Mouse (Mus musculus) CD4-positive, CD25-positive, alpha-beta regulatory T cell, adult 2 months (primary cell): ENCODE results near the gene Fam102b.

Experiments used
- DNase-seq: peaks from one replicate; pipeline ENCODE4 v3.0.0-alpha.2; 2012; ENCODE audit warnings: low read depth, low spot score

Gene Fam102b

DNA sequence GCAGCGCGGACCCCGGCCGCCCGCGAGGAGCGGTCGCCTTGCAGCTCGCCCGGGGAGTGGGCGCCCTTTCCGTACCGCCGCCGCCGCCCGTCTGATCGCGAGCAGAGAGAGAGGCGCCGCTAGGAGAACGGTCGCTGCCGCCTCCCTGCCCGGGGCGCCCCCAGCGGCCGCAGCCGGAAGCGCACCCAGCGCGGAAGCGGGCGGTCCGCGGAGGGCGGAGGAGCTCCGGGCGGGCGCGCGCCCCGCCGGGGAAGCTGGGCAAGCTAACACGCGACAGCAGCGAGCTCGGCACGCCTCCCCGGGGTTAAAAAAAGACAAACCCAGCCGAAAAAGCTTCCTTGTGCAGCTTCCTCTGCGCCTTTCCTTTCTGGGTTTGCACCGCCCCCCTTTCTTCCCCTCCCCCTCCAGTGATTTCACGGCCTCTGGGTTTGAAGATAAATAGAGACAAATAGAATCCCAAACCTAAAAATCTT is at the start of gene Fam102b:
Fam102b (minus strand) TSS at position 93 of the 473 bp plus-strand sequence.
- DNase-seq = peak; percentile 96

DNA sequence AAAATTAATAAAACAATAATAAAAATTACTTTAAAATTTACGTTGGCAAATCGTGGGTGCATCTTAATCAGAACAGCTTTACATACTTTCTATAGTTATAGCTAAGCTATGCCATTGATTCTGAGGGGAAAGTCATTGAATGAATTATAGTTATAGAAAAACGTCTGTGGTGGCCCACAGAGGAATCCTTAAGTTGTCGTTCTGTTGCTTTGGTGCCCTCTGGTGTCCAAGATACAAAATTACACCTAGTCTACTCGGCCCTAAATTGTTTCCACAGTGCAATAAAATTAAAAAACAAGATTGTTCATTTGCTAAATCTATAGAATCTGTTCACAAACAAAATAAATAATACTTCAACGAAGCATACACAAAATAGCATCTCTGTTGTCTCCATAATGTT is 35.6 kb upstream of the Fam102b start:
- peak; percentile 87 for DNase-seq

DNA sequence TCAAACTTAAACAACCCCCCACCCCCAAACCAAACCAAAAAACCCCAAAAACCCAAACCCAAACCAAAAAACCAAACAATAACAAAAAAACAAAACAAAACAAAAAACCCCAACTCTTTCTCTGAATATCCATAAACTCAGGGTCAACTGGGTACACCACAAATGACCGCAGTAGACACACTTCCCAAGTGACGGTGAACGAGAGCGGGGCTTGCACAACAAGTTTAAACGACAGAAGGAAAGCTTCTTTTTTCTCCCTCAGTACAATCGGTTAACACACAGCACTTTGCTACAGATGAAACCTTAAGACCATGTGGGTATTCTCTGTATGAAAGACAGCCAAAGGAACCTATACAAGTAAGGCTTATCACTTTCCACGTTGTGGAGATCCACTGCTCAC is 35.0 kb upstream of the Fam102b start:
- DNase-seq = no peak

DNA sequence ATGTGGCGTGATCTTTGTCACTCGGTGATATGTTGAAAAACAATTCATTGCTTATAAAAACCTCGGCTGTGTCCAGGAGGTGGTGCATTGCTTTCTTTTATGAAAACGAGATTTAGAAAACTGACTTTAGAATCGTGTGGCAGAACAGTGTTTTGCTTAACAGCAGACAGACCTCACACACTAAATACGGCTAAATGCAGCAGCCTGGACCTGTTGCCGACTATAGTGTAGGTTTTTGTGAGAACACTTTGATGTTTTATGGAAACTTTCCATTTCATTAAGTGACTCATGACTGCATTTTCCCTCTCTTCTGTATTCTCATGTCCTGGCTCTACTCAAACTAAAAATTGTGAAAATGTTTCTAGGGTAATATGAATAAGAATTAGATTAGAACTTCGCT is 32.5 kb upstream of the Fam102b start:
- DNase-seq = no peak

DNA sequence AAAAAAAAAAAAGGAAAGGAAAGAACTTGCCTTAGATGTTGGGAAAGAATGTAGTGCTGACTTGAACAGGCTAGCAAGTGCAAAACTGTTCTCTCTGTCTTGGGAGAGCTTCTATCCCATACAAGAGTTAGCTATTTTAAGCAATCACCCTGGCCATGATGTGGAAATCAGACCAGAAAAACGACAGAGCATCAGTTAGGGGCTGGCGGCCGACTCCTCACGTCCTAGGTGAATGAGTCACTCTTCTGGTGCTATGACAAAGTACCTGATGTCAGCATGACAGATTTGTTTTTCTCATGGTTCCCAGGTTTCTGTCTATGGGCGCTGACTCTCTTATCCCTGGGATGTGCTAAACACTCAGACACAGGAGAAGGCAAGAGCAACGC is 24.5 kb upstream of the Fam102b start:
- DNase-seq = no peak

DNA sequence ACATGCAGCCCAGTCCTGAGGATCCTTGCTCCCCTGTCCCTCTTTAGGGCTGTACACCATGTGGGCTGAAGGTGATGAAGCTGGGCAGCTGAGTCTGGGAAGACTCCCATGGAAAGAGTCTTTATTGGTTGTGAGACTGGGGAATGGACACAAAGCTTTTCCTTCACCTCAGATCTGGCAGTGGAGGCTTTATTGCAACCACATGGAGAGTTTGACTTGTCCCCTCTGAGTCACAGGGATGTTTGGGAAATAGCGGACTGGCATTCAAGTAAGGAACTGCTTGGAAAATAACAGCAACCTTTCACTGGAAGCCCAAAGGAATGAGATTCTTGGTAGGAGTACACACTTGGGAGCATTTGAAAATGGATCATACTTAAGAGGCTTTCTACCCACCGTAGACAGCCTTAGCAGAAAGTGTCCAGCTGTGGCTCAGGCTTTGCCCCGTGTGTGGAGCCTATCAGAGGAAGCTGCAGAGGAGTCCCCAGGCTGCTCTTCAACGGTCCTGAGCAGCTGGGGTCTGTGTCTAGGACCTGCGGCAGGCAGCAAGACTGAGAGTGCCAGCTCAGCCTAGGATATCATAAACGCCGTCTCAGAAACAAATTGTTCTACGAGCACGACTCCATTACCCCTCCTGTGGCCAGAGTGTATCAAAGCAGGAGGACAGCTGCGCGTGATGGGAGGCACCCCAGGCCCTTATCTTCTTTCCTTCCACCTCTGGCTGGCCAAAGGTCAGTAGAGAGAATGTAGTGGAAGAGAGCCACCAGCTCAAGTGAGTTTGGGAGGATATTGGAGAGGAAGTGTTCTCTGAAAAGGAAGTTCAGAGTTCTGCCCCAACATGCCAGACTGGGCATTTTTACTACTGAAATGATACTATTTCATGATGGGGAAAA is 23.9 kb upstream of the Fam102b start:
- DNase-seq = peak; percentile 26

DNA sequence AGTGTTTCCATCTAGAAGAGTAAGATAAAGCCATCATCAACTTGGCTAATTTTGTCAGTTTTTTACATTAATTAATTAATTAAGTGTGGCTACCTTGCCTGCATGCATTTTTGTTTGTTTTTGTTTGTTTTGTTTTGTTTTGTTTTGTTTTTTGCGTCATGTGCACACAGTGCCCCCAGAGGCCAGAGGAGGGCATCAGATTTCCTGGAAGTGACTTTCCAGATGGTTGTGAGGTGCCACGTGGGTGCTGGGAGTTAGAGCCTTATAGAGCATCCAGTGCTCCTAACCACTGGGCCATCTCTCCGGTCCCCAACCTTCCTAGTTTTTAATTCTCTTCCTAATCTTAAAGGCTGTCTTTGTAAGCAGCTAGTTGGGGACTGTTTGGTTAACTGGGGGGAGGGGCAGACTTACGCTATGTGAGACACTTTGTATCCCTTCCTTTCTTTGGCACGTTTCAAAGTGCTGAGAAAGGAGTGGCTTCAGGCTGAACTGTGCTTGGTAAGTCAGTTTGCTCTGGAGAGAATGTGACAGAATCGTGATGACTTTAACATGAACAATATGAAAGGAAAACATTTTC is 20.4 kb upstream of the Fam102b start:
- peak; percentile 18 for DNase-seq

DNA sequence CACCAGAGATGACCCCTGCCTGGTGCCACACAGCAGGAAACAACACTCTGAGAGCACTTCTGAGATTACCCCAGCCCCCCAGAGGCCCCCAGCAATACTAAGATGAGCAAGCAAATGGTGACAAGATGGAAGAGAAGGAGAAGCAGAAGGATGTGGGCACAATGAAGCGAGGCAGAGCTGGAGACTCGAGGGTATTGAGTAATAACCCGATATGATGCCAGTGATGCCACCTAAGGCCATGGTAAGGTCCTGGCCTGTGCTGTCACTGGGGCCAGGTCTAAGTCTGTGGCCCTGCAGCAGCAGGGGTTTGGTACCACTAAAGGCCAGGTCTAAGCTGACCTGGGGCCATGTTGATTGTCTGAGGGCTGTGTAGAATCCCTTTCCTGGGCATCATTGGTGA is 19.0 kb upstream of the Fam102b start:
- DNase-seq = no peak

DNA sequence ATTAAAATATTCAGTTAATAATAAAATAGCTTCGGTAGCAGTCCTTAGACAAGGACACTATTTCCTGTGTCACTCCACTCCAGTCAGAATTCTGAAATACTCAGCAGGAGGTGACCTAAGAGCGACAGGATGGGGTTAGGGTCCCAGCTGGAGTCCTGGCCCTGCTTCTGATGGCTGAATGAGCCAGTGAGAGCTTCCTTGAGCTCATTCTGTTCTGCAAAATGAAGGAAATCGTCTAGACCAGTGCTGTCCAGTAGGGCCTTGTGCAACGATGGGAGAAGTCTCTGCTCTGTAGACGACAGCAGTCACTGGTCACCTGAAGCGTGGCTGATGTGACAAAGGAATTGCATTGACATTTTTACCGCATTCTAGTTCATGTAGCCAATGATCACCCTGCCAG is 16.0 kb upstream of the Fam102b start:
- DNase-seq = no peak

DNA sequence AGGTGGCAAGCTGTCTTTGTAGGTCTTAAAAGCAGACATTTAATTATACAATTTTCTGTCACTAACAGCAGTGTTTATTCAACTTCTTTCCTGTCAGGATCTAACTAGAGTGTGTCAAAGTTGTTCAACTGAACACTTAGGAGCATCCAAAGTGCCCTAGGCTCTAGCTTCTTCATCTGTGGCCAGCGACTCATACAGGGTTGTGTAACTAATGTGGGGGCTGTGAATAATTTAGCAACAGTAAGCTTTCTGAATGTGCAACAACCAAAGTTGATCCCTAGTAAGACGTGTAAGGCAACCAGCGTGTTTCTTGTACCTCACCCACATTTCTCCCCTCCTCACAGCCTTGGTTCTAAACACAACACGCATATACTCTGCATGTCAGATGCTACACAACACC is 13.5 kb upstream of the Fam102b start:
- DNase-seq = no peak

DNA sequence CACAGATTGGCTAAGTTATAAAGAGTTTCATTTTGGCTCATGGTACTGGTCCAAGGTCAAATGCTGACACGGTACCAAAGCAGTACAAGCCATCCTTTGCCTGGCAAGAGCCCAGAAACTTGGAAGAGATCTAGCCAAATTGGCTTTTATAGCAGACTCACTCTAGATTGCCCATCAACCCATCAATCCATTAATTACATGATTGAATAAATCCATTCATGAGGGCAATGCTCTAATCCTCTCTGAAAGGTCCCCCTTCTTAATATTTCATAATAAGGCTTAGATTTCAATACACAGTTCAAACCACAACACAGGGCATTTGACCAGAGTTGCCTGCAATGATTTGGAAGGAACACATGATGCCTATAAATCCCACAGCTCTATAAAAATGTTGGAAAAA is 7.0 kb upstream of the Fam102b start:
- no peak for DNase-seq

DNA sequence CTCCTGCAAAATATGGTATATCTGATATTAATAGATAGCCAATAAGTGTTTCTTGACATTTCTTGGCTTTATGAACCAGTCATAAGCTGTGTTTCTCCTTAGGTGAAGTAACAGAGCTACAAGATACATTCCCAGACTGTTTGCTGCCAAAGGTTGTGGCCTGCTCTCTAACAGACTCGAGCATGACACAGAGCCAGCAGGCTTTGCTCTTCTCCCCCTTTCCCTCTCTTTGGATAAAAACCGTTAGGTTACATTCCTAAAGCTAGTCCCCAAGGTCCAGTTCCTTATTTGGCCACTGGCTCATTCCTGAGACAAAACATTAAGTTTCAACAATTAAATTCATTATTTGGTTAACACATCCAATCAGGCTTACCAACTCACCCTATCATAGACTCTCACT is 4.9 kb upstream of the Fam102b start:
- no peak for DNase-seq

DNA sequence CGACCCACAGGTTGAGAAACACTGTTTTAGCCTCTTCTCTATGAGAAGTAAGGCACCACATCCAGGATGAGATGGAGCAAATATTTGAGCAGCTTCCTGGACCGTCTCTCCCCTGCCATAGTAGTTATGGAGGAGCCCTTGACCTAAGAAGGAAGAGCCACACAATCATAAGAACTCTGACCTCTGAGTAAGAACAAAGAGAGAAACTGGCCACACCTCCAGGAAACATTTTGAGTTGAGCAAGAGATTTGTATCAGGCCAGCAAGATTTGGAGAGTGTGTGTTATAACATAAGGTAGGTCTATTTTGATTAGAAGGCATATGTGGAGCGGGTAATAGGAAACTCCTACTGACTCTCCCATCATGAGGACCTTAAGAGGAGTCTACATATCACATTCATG is 4.2 kb upstream of the Fam102b start:
- DNase-seq = no peak

DNA sequence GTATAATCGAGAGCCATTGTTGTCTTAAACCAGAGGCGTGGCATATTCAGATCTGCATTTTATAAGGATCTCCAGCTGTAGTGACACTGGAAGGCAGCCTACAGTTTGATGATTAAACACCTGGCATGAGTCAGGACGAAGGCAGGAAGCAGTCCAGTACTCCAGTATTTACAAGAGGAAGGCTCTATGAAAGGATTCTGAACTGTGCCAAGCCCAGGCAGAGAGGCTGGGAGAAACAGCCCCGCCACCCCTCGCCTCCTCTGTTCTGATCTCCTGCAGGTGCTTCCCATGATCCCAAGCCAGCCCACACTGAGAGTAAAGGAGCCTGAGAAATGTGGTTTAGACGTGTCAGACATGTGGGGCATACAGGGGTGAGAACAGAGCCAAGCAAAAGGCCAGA is 3.4 kb upstream of the Fam102b start:
- DNase-seq = no peak

DNA sequence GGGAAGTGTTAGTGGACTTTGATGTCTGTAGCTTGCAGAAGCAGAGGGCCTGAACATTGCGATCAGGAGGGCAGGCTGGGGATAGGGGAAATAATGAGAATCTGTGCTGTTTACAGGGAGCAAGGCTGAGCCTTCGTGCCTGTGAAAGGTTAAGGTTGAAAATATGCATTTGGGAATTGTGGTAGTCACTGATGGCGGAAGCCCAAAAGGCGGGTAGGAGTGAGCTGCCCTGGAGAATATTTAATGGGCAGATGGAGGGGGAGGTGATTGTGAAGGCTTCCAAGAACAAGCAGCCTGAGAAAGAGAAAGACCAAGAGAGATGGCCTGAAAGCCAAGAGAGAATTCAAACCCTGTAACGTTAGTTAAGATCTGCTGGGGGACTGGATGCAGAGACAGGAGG is 2.3 kb upstream of the Fam102b start:
- DNase-seq = no peak

DNA sequence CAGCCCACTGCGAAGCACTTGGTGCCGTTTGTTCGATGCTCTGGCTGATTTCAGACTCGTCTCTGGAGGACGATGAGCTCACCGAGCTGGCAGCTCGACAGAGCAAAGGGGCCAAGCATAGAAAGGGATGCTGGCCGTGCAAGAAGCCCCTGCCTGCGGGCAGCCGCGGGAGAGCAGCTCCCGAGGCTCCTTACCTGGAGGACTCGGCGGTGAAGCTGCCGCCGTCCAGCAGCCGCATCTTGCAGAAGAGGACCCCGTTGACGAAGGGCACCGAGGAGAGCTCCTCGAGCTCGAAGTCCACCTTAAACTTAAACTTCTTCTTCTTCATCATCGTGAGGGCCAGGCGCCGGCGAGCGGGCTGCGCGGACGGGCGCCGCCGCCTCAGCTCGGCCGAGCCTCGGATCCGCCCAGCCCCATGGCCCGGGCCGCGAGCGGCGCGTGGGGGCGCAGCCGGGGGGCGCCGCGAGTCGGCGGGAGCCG is 376 bp downstream of the Fam102b start:
- peak; percentile 57 for DNase-seq

DNA sequence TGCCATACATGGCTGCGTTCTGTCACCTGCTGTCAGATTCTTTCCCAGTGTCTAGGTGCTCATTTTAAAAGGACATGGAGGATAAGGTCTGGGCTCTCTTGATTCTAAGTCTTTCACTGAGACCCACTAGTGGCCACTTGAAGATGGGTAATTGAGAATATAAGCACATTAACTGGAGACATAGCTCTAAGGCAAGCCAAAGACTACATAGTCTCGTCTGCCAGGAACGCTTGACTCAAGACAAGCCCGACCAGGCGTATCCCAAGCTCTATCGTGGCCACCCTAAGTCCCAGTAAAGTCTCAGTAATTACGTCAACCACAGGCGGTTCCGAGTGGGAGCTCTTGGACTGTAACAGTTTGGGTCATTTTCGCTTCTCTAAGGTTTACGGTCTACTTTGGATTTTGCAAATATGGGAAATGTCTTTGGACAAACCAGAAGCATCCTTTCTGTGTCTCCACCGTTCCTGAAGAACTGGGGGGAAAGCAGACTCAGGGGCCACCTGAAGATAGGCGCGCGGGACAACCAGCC is 881 bp downstream of the Fam102b start:
- DNase-seq = peak; percentile 35

DNA sequence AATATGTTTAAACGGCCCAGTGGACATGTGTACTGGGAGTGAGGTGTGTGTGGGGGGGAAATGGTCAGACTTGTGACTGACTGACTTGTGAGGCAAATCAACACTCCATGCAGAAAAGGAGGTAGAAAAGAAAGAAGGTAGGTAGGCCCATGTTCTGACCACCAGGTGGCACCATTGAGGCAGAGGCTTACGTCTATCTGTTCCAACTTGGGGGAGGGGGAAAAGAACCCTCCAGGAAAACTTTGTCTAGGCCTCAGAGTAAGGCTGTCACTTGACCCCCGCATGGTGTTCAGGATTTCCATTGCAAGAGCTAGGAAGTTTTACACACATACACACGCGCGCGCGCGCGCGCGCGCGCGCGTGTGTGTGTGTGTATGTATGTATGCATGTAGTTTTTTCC is 1.8 kb downstream of the Fam102b start:
- peak; percentile 92 for DNase-seq

DNA sequence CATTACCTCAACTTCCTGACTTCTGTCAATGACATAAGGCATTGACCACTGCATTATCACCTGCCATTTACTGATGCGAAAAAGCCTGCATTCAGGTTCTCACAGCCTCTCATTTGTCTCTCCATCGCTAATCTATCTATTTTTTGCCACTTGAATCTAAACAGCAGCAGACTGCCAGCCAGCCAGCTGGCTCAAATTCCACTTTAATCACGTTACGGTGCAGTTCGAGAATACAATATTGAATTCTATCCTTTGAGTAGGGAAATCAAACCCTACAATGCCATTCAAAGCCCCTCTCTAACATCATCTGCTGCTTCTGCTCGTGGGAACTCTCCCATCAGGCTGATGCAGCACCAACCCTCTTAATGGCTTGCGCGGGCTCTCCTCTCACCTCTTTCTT is 4.3 kb downstream of the Fam102b start:
- no peak for DNase-seq

DNA sequence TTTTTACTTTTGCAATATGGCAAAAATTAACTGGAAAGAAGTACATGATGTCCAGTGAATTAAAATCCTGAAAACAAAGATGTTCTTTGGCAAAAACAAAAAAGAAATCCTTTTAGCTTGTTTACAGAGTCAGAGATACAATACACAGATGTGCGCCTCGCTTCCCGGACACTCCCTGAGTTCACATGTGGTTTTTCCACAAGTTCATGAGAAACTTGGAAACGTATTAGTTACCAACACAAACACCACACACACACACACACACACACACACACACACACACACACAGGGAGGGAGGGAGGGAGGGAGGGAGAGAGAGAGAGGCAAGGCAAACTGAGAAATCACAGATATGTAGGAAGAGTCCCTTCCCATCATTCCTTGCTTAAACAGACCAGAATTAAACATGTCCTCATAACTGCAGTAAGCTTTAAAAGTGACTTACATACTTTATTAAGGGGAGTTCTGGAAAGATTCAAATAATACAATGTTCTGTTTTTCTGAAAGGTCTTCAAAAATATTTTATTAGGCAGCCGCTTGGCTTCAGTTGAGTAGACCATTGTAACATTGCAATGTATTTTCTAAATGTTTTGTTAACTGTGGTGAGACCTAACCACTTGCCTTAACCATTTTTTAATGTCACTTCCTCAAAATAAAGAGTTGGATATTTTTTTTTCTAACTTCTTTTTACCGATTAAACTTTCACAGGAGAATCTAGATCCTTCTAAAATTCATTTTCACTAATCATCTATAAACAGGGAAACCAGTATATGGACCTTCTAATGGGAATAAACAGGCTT is 5.5 kb downstream of the Fam102b start:
- DNase-seq = no peak

DNA sequence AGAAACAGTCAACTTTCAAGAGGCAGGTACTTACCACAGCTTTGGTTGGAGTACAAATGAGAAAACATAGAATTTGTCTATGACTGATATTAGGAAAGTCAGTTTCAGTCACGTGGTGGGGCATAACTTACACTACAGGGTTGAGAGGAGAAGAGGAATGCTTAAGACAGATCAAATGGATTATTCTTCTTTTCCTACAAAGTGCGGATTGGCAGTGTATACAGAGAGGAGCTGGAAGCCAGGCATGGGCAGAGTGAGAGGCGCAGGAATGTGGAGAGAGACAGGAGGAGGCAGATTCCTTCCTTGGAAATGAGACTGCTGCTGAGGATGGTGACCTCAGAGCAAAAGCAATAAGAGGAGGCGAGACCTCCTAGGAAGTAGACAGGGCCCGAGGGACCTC is 9.1 kb downstream of the Fam102b start:
- DNase-seq = no peak

DNA sequence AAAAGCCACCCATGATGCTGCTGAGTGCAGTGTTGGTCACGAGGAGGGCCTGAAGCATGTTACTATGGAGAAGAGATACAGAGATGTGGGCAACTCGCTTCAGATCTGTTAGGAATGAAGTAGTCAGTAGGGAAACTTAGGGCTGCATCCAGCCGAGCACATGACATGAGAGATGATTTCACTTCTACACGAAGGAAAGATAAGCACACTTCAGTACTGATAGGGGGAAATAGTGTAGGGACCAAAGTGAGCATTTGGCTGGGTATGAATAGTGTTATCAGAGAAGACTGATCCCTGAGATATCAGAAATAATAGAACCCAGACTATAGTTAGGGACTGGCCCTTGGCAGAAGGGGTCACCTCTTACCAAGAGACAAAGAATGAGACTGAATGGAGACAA is 14.8 kb downstream of the Fam102b start:
- no peak for DNase-seq
